Mouse (Mus musculus) liver, embryonic 14.5 days (tissue): ENCODE measurements around the gene Cdh23.

Experiments used
- CTCF ChIP-seq: IDR thresholded peaks from 2 replicates; pipeline ENCODE4 v1.5.1; 2016; ENCODE audit warnings: antibody characterized with exemption, low read depth, control low read depth
- EP300 ChIP-seq: IDR thresholded peaks from 2 replicates; pipeline ENCODE4 v1.6.1; 2016; ENCODE audit warnings: antibody characterized with exemption, low read depth

DNA sequence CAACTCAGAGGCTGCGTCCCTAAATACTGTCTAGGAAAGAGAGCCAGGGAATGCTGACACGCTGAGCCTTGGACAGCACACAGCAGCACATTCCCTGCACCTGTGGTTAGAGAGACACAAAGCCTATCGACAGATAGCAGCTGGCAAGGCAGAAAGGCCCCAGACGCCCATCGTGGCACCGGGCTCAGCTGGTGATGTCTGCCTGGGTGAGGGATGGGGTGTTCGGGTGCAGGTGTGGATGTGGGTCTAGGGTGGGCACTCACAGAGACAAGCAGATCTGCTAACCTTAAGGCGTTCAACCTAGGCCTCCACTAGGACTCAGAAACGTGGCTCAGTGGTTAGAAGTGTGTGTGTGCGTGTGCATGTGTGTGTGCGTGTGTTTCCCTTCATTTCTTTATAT lies 180.0 kb downstream of the Cdh23 start:
- TF ChIP-seq CTCF = no peak
- TF ChIP-seq EP300 = no peak
